Mouse (Mus musculus) brain, adult 2 months (tissue): ENCODE data around the gene Shld2.

Experiments
- DNase-seq: peaks from one replicate; pipeline ENCODE4 v3.0.0; 2011; ENCODE audit warnings: low read depth, low spot score

Shld2 gene

GRCm38 (mm10) chr14:34310234-34310965, at the start of gene Shld2, which contains the start of gene Glud1:
TSS of gene Shld2 (minus strand) at chr14:34310493.
TSS of gene Glud1 (plus strand) at chr14:34310727.
- DNase-seq, result peak; percentile 98

DNA sequence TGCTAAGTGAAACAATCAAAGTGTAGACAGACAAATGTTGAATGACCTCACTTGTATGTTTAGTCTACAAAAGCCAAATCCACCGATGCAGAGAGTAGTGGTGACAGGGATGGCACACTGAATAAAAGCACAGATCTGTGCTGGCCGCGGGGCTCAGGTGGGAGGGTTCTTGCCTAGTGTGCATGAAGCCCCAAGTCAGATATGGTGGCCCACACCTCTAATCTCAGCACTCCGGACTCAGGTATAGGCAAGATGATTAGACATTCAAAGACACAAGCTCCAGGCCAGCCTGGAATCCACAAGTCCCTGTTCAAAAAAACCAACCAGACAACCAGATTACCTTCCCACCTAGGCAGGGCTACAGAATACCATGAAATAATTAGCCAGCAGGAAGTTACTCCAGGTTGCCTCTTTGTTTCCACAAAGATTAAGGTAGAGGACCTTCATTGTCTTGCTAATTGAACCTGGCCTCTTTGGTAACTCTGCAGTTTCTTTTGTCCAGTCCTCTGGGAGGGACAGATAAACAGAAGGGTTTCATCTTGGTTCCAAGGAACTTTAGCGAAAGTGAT, 49.5 kb upstream of the Shld2 start:
- no peak for DNase-seq

DNA sequence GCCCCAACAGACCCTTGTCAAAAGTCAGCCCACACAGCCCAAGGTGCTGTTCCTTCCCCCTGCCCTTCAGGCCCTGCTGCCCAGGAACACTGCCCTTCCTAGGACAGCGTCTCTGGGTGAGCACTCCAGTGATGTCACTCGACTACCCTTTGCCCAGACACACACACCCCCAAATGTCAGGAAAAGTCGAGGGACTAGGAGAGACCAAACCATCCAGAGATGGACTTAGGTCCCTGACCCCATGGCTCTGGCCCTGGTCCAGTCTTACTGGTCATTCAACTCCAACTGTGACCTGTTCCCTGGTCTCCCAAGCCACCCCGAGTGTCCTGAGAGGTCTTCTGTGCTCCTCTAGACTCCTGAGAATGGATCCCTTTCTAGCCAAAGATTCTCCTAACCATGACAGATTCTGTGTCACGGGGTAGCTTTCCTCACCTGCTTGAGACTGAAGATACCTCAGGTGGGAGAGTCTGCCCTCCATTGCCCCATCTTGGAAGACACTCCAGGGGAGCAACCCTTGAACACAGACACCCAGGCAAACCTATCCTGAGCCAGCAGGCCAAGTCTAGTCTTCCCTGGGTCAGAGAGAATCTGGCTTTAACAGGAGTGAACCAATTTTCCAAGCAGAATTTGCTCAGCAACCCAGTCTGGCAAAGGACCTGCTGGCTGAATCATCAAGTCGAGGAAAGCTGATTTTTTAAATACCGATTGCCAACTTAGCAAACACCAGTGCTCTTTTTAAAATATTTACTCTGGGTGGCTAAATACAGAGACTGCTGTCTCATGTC, 47.6 kb upstream of the Shld2 start:
- DNase-seq, result peak; percentile 60

GRCm38 (mm10) chr14:34355301-34355700, 45.0 kb upstream of the Shld2 start, which contains the start of gene Fam25c:
TSS of gene Fam25c (minus strand) at chr14:34355433.
- no peak for DNase-seq

GRCm38 (mm10) chr14:34354456-34354855, 44.2 kb upstream of the Shld2 start:
- DNase-seq, result no peak

- DNase-seq, result no peak
These were observed 43.0 kb upstream of the Shld2 start for GRCm38 (mm10) chr14:34353326-34353725.

DNA sequence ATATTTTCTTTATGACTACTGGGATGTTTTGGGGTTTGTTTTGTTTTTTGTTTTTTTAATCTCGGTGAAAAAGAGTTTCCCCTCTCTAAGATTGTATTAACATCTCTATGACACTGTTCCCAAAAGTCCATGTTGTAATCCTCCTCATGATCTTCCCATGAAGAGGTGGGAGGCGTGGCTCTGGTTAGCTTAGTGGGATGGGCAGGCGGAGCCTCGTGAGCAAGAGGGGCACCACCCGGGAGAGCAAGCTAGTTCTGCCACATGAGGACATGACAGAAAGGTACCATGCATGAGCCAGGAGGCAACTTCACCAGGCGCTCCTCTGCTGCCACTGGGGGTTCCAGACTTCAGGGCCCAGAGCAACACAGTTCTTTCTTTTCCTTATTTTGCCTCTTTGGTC, 42.2 kb upstream of the Shld2 start:
- DNase-seq, result no peak

- DNase-seq, result no peak
These were observed 41.4 kb upstream of the Shld2 start for GRCm38 (mm10) chr14:34351660-34352059.

GRCm38 (mm10) chr14:34349007-34349406, 38.7 kb upstream of the Shld2 start:
- no peak for DNase-seq

- peak; percentile 27 for DNase-seq
These were observed 38.0 kb upstream of the Shld2 start for GRCm38 (mm10) chr14:34348301-34348700.

- DNase-seq, result no peak
These were observed 36.8 kb upstream of the Shld2 start for GRCm38 (mm10) chr14:34347084-34347483.

DNA sequence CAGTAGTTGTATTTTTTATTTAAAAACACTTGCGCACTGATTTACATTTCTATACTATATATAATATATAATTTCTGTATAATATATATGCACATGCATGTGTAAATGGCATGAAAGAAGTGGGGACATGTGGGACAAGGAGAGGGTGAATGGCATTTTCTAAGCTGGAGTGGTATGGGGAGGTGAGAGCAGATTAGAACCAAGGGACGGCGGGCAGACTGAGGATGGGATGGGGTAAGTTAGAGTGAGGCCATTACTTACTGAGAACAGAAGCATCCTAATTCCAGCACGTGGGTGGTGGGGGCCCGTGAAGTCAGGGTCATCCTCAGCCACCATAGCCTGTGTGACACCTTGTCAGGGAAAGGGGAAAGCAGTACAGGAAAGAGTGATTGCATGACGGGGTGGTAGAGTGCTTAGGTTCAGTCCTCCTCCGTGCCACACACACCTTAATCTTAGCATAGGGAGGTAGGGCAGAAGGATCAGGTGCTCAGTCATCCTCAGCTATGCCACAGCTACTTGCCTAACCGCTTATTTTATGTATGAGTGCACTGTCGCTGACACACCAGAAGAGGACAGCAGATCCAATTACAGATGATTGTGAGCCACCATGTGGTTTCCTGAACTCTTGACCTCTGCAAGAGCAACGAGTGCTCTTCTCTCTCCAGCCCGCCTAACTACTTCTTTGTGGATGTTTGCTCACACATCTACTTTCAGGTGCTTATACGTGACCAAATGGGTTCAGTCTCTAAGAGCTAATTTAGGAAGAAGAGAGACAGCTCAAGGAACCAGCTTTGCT, 35.7 kb upstream of the Shld2 start:
- peak; percentile 16 for DNase-seq

DNA sequence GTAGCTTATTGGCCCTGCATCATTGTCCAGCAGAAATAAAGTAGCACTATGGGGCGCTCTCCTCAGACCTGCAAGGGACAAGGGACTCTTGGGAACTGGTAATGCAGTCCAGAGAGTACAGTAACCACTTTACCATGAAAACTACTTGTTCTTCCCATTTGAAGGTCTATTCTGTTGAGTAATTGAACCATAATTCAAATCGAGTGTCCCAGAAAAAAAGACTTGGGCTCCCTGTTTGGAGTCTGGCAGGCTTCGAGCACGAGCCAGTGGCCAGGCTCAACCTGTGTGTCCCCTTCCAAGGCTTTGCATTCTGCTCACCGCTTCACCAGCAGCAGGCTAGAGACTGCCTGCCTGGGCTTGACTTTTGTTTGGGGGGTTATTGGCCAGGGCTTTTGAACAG, 34.1 kb upstream of the Shld2 start:
- DNase-seq, result no peak

DNA sequence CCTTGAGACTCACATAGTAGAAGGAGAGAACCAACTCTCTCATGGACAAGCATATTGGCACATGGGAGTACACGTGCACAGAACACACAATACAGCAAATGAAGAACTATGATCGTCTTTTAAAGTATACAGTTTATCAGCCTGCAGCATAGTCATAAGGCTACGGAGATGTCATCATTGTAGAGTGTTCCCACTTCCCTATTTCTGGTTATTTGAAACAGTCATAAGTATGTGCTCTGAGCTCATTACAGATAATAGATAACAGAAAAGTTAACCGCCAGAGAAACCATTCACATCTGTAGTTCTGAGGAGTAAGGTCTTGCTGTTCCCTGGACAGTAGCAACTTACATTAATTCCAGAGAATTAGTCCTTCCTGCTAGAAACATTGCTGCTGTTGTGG, 32.8 kb upstream of the Shld2 start:
- DNase-seq, result no peak

DNA sequence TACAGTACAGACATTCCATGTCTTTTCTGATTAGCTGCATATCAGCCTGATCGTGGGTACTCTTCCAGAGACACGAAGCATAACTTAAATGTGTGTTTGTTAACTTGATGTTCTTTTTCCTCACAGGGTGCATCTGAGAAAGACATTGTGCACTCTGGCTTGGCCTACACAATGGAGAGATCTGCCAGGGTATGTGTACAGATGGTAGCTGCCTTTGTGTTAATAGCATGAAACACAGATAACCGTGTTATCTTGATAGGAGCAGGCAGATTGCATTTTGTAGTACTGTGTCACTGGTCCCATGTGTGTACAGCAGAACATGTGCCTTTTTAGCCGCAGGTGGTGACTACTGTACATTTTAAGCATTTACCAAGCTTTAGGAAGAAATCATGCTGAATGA, 31.7 kb upstream of the Shld2 start:
- DNase-seq, result no peak

DNA sequence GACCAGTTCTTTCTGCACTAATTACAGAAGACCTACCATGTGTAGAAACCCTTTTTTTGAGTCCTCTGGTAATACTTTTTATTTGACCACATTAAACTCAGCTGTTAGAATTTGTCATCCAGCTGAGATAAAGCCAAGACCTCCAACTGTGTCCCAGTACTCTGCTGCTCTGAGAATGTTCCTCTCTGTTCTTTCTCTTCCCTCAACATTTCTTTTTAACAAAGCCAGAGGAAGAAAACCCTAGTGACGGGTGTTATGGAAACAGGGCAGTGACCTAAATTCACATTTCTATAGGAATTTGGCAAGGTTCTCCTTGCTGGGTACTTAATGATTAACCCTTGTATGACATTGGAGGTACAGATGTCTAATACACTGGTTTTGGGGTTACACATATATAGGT, 29.2 kb upstream of the Shld2 start:
- peak; percentile 33 for DNase-seq

GRCm38 (mm10) chr14:34332476-34332875, 22.2 kb upstream of the Shld2 start:
- peak; percentile 48 for DNase-seq

DNA sequence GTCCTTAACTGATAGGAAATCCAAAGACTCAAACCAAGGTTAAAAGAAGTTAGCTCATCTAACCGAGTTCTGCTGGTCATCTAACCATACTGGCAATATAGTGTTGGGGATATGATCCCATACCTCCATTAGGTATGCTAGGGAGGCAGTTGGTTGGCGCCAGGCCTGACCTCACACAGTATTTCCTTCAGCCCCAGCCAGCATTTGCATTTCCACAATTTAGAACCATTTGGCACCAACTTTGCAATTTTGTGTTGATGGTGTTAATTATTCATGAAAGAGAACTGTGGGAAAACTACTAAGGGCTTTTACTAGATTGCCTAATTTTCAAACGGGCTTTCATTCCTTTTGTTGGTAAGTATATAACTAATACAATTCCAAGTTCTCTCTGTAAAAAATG, 21.6 kb upstream of the Shld2 start:
- peak; percentile 33 for DNase-seq

GRCm38 (mm10) chr14:34330657-34331158, 20.4 kb upstream of the Shld2 start:
- DNase-seq, result peak; percentile 10

- DNase-seq, result no peak
These were observed 17.3 kb upstream of the Shld2 start for GRCm38 (mm10) chr14:34327618-34328017.

- DNase-seq, result no peak
These were observed 16.3 kb upstream of the Shld2 start for GRCm38 (mm10) chr14:34326606-34327005.
